Mouse (Mus musculus) liver, embryonic 14.5 days (tissue): ENCODE results near the gene Ypel4.

Experiments
- CTCF ChIP-seq: IDR thresholded peaks from 2 replicates; pipeline ENCODE4 v1.5.1; 2016; ENCODE audit warnings: antibody characterized with exemption, low read depth, control low read depth
- EP300 ChIP-seq: IDR thresholded peaks from 2 replicates; pipeline ENCODE4 v1.6.1; 2016; ENCODE audit warnings: antibody characterized with exemption, low read depth

DNA sequence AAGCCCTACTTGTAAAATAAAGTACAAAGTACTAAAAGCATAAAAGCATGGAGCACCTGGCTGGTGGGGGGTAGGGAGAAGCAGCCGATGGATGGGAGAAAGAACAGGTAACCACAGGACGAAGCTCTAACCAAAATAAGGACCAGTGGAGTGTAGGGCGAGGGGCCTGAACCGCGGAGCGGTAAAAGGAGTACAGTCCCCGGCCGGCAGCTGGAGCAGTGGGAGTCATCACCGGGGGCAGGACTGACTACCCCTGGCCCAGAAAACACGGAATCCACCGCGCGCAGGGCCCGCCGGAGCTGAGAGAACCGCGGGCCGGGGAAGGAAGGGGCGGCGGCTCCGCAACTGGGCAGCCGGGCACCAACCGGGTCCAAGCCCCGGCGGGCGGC lies 19.4 kb upstream of the Ypel4 start:
- TF ChIP-seq CTCF: no peak
- no peak for TF ChIP-seq EP300
